Mouse (Mus musculus): ENCODE data around the gene Eps8l2.

- no peak for TF ChIP-seq CTCF (IDR thresholded peaks at IDR 0.05; ENCODE audit: low read depth)
- no peak for TF ChIP-seq EP300 (IDR thresholded peaks at IDR 0.05; ENCODE audit: low read depth)
These were observed 2.4 kb upstream of the Eps8l2 start for GRCm38 (mm10) chr7:141336296-141336695.
